Mouse (Mus musculus): ENCODE measurements around the gene Hoxa1. TPM values are rescaled to one million over a fixed set of nuclear protein-coding genes. Genes with fewer than 3 reads are reported as not detected.

The Hoxa1 gene
- polyA plus RNA-seq (2014; fragmentation: Illumina TruSeq; extraction: RNeasy Lipid Tissue Mini Kit (QIAGEN cat#74804); ENCODE audit: insufficient read depth, low read depth, low replicate concordance), result 1.4 TPM

DNA sequence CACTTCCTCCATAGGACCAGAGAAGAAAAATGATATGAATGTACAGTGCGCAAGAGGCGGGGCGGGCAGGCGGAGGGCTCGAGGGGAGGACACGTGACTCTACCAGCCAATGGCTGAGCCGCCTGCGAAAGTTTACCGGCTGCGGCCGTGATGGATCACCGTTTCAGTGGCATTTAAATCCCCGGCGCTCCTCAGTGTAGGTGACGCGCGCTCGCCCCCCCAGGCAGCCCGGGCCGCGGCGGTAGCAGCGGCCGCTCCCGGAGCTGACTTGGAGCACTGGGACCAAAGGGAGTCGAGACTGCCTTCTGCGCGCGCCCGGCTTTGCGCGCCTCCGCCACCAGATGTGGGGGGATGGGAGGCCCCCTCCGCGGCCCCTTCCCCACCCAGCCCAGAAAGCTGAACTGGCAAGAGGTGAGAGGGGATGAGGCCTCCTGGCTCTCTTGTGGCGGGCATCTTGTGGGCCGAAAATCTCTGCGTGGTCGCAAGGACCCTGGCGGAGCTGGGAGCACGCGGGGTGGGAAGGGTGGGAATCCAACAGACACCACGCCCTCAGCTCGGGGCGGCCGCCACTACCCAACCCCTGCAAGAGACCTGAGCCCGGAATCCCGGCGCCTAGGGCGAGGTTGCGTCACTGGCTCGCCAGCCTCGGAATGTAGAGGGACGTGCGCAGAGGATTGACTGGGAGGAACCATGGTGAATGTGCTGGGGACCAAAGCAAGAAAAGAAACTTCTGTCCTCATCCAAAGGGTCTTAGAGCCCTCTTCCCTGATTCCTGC lies at the start of gene Hoxa1:
Gene Hoxa1 (minus strand): TSS at position 42 of the 776 bp plus-strand sequence.

DNA sequence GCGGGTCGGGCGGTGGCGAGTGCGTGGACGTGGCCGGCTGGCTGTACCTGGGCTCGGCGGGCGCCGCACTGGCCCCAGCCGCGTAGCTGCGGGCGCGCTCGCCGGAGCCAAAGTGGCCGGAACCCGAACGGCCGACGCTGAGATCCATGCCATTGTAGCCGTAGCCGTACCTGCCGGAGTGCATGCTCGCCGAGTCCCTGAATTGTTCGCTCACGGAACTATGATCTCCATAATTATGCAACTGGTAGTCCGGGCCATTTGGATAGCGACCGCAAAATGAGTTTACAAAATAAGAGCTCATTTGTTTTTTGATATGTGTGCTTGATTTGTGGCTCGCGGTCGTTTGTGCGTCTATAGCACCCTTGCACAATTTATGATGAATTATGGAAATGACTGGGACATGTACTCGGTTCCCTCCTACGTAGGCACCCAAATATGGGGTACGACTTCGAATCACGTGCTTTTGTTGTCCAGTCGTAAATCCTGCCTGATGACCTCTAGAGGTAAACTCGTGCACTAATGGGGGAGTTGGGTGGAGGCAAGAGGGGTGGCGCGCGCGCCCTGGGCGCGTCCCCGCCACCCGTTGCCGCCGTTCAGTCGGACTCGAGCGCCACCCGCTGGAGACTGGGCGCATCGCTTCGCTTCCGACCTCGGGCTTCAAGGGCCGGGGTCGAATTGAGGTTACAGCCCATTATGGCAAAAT lies 46.1 kb upstream of the Hoxa1 start, which contains the start of gene Hoxa5:
Gene Hoxa5 (minus strand): TSS at position 538 of the 703 bp plus-strand sequence.

GRCm38 (mm10) chr6:52190906-52191810 lies 33.0 kb upstream of the Hoxa1 start, which contains the start of gene Hoxa4:
Gene Hoxa4, minus strand, starts transcription at chr6:52191753.

GRCm38 (mm10) chr6:52177061-52177735 lies 19.1 kb upstream of the Hoxa1 start, which contains the start of gene 5730596B20Rik:
Gene 5730596B20Rik, plus strand, starts transcription at chr6:52177498.

GRCm38 (mm10) chr6:52164626-52165440 lies 6.7 kb upstream of the Hoxa1 start, which contains the start of gene Hoxa2:
Gene Hoxa2, minus strand, starts transcription at chr6:52164831.

Other genes with a start within 250 kb of the Hoxa1 start
- gene Skap2, start 145.8 kb downstream of the Hoxa1 start, polyA plus RNA-seq (2014; fragmentation: Illumina TruSeq; extraction: RNeasy Lipid Tissue Mini Kit (QIAGEN cat#74804); ENCODE audit: insufficient read depth, low read depth, low replicate concordance), result 57.1 TPM
- gene Hoxa2, start 6.5 kb upstream of the Hoxa1 start, polyA plus RNA-seq (2014; fragmentation: Illumina TruSeq; extraction: RNeasy Lipid Tissue Mini Kit (QIAGEN cat#74804); ENCODE audit: insufficient read depth, low read depth, low replicate concordance), result 3.1 TPM
- gene 5730596B20Rik, start 19.2 kb upstream of the Hoxa1 start, polyA plus RNA-seq (2014; fragmentation: Illumina TruSeq; extraction: RNeasy Lipid Tissue Mini Kit (QIAGEN cat#74804); ENCODE audit: insufficient read depth, low read depth, low replicate concordance), result 0.45 TPM
- gene Hoxa4, start 33.4 kb upstream of the Hoxa1 start, polyA plus RNA-seq (2014; fragmentation: Illumina TruSeq; extraction: RNeasy Lipid Tissue Mini Kit (QIAGEN cat#74804); ENCODE audit: insufficient read depth, low read depth, low replicate concordance), result 5.2 TPM
- gene Hoxa5, start 46.3 kb upstream of the Hoxa1 start, polyA plus RNA-seq (2014; fragmentation: Illumina TruSeq; extraction: RNeasy Lipid Tissue Mini Kit (QIAGEN cat#74804); ENCODE audit: insufficient read depth, low read depth, low replicate concordance), result 27.9 TPM
- not detected for gene Hoxa6, start 50.4 kb upstream of the Hoxa1 start, polyA plus RNA-seq (2014; fragmentation: Illumina TruSeq; extraction: RNeasy Lipid Tissue Mini Kit (QIAGEN cat#74804); ENCODE audit: insufficient read depth, low read depth, low replicate concordance)
- gene Hoxa3, start 55.0 kb upstream of the Hoxa1 start, polyA plus RNA-seq (2014; fragmentation: Illumina TruSeq; extraction: RNeasy Lipid Tissue Mini Kit (QIAGEN cat#74804); ENCODE audit: insufficient read depth, low read depth, low replicate concordance), result 4.2 TPM
- 0.42 TPM for gene Gm28308, start 55.0 kb upstream of the Hoxa1 start, polyA plus RNA-seq (2014; fragmentation: Illumina TruSeq; extraction: RNeasy Lipid Tissue Mini Kit (QIAGEN cat#74804); ENCODE audit: insufficient read depth, low read depth, low replicate concordance)
- 5.9 TPM for gene Hoxa7, start 63.5 kb upstream of the Hoxa1 start, polyA plus RNA-seq (2014; fragmentation: Illumina TruSeq; extraction: RNeasy Lipid Tissue Mini Kit (QIAGEN cat#74804); ENCODE audit: insufficient read depth, low read depth, low replicate concordance)
- not detected for gene Hoxa9, start 72.8 kb upstream of the Hoxa1 start, polyA plus RNA-seq (2014; fragmentation: Illumina TruSeq; extraction: RNeasy Lipid Tissue Mini Kit (QIAGEN cat#74804); ENCODE audit: insufficient read depth, low read depth, low replicate concordance)
- not detected for gene Hoxa10, start 82.5 kb upstream of the Hoxa1 start, polyA plus RNA-seq (2014; fragmentation: Illumina TruSeq; extraction: RNeasy Lipid Tissue Mini Kit (QIAGEN cat#74804); ENCODE audit: insufficient read depth, low read depth, low replicate concordance)
- not detected for gene Hoxa11, start 87.5 kb upstream of the Hoxa1 start, polyA plus RNA-seq (2014; fragmentation: Illumina TruSeq; extraction: RNeasy Lipid Tissue Mini Kit (QIAGEN cat#74804); ENCODE audit: insufficient read depth, low read depth, low replicate concordance)
- gene Hoxa13, start 102.6 kb upstream of the Hoxa1 start, polyA plus RNA-seq (2014; fragmentation: Illumina TruSeq; extraction: RNeasy Lipid Tissue Mini Kit (QIAGEN cat#74804); ENCODE audit: insufficient read depth, low read depth, low replicate concordance), result not detected
- not detected for gene Evx1, start 155.2 kb upstream of the Hoxa1 start, polyA plus RNA-seq (2014; fragmentation: Illumina TruSeq; extraction: RNeasy Lipid Tissue Mini Kit (QIAGEN cat#74804); ENCODE audit: insufficient read depth, low read depth, low replicate concordance)

Measured in lung, adult 10 weeks (tissue).